36 mouse cellular contexts compared by ENCODE assay signal in the genomic region with DNA sequence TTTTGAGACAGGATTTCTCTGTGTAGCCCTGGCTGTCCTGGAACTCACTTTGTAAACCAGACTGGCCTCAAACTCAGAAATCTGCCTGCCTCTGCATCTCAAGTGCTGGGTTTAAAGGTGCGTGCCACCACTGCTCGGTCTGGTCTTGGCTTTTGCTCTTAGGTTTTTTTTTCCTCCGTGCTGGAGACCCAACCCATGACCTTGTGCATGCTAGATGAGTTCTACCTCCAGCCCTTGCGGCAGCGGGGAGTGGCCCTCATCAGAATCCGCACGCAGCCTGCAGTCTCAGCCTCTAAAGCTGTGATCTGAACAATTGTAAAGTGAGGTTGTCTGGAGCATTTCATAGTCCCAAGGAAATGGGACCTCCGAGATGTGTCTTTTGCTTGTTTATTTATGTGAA. TPM values are rescaled to one million over a fixed set of nuclear protein-coding genes. Genes with fewer than 3 reads are reported as not detected.
"Had no signal": no experiment of that assay in that cellular context is flagged by ENCODE, and none has a peak within 500 bp of the region (broad histone marks: within the 10 kb centered on the region; RNA-seq: fewer than 3 reads in every experiment).

No protein-coding gene starts in this region.

- H3K4me3 ChIP-seq: heart, adult 2 months; heart, embryonic 13.5 days; heart, embryonic 15.5 days; hindbrain, embryonic 13.5 days; hindbrain, embryonic 15.5 days; kidney, embryonic 15.5 days; layer of hippocampus, adult 2 months; left cerebral cortex, adult 2 months; limb, embryonic 13.5 days; limb, embryonic 15.5 days; liver, embryonic 12.5 days had no signal

- H3K9me3 ChIP-seq: heart, embryonic 13.5 days; heart, embryonic 15.5 days; hindbrain, embryonic 13.5 days; hindbrain, embryonic 15.5 days; kidney, embryonic 15.5 days; limb, embryonic 13.5 days; limb, embryonic 15.5 days; liver, embryonic 12.5 days had no signal

- ATAC-seq: hindbrain, postnatal 0 days; intestine, embryonic 16.5 days; liver, embryonic 12.5 days had no signal

- H3K27ac ChIP-seq: heart, adult 2 months; heart, embryonic 13.5 days; heart, embryonic 15.5 days; hindbrain, embryonic 13.5 days; hindbrain, embryonic 15.5 days; hindbrain, postnatal 0 days; kidney, embryonic 15.5 days; layer of hippocampus, adult 2 months; left cerebral cortex, adult 2 months; limb, embryonic 13.5 days; limb, embryonic 15.5 days; liver, embryonic 12.5 days; liver, embryonic 14.5 days had no signal

- H3K27me3 ChIP-seq: heart, embryonic 13.5 days; heart, embryonic 15.5 days; hindbrain, embryonic 13.5 days; hindbrain, embryonic 15.5 days; kidney, embryonic 15.5 days; limb, embryonic 13.5 days; limb, embryonic 15.5 days; liver, embryonic 12.5 days had no signal

- H3K4me2 ChIP-seq: heart, embryonic 11.5 days; heart, embryonic 13.5 days; heart, embryonic 15.5 days; hindbrain, embryonic 13.5 days; hindbrain, embryonic 15.5 days; kidney, embryonic 15.5 days; limb, embryonic 13.5 days; limb, embryonic 15.5 days; liver, embryonic 12.5 days had no signal

- H3K9ac ChIP-seq: heart, embryonic 13.5 days; heart, embryonic 15.5 days; hindbrain, embryonic 13.5 days; hindbrain, embryonic 15.5 days; kidney, embryonic 15.5 days; limb, embryonic 13.5 days; limb, embryonic 15.5 days; liver, embryonic 12.5 days; liver, embryonic 14.5 days had no signal

- H3K36me3 ChIP-seq: heart, embryonic 15.5 days; kidney, embryonic 15.5 days; limb, embryonic 15.5 days; liver, embryonic 12.5 days had no signal

- DNase-seq: gastrocnemius, postnatal 14 days; gastrocnemius, postnatal 36 days; heart, adult 11 months; heart, adult 2 months; heart, postnatal 14 days; heart, postnatal 36 days; kidney, adult 11 months; kidney, adult 2 months; kidney, adult 9 months; kidney, postnatal 10 days; kidney, postnatal 25 days; kidney, postnatal 4 days had no signal

RNA-seq across cellular contexts. Expression of gene Flywch2, which starts 9.4 kb away (rescaled TPM):
- total RNA-seq: gastrocnemius, adult 18-20 months; gastrocnemius, adult 8-10 months had no signal

RNA-seq across cellular contexts. Expression of gene Prss33, which starts 40.5 kb away (rescaled TPM):
- total RNA-seq: gastrocnemius, adult 18-20 months; gastrocnemius, adult 8-10 months; gastrocnemius, postnatal 14 days; gastrocnemius, postnatal 36 days; heart, adult 2 months; heart, postnatal 14 days; heart, postnatal 36 days; hindbrain, postnatal 0 days; layer of hippocampus, adult 2 months; layer of hippocampus, postnatal 10 days; layer of hippocampus, postnatal 25 days; left cerebral cortex, adult 2 months; left cerebral cortex, postnatal 14 days; left cerebral cortex, postnatal 36 days; liver, adult 2 months had no signal
- polyA plus RNA-seq: heart, adult 2 months; heart, embryonic 11.5 days; heart, embryonic 13.5 days; heart, embryonic 15.5 days; heart, postnatal 0 days; hindbrain, embryonic 11.5 days; hindbrain, postnatal 0 days; kidney, adult 2 months; limb, embryonic 11.5 days; limb, embryonic 13.5 days; limb, embryonic 15.5 days; liver, adult 2 months; liver, embryonic 12.5 days; liver, embryonic 14.5 days had no signal
